Mouse (Mus musculus) CH12.LX (cell line): Measurements from ENCODE around the gene Kit.

Experiments
- BHLHE40 ChIP-seq: IDR thresholded peaks from 2 replicates; pipeline ENCODE4 v1.6.1; 2011; ENCODE audit warnings: mild to moderate bottlenecking, low read depth, low read length, improper control_type of control experiment
- CTCF ChIP-seq, 2 experiments: IDR thresholded peaks in 1 of 2; conservative IDR thresholded peaks in 1 of 2; 2 replicates each; pipeline ENCODE4 v1.5.1; 2011 to 2012; ENCODE audit warnings: low read depth in 2 of 2, low read length in 2 of 2, improper control_type of control experiment in 1 of 2, inconsistent platforms in 1 of 2, mild to moderate bottlenecking in 1 of 2, moderate library complexity in 1 of 2
- EP300 ChIP-seq: IDR thresholded peaks from 2 replicates; pipeline ENCODE4 v1.6.1; 2011; ENCODE audit warnings: low read length, improper control_type of control experiment
- MAFK ChIP-seq: IDR thresholded peaks from 2 replicates; pipeline ENCODE4 v1.6.1; 2011; ENCODE audit warnings: low read length, improper control_type of control experiment; ENCODE audit not compliant: insufficient replicate concordance
- POLR2AphosphoS2 ChIP-seq: IDR thresholded peaks from 2 replicates; pipeline ENCODE4 v1.6.1; 2011; ENCODE audit warnings: low read depth, low read length, improper control_type of control experiment

GRCm38 (mm10) chr5:75671136-75671788, 96.5 kb downstream of the Kit start:
- TF ChIP-seq BHLHE40 (no peak), CTCF (conservative IDR thresholded peaks at IDR 0.05 in 1 of 2, IDR thresholded peaks at IDR 0.05 in 1 of 2; ENCODE audit: low read depth in 2 of 2, low read length in 2 of 2) (no peak), EP300 (no peak), POLR2AphosphoS2 (no peak), MAFK (no peak)
